Mouse (Mus musculus) lung, postnatal 0 days (tissue): ENCODE measurements at regions not wholly inside any gene's neighbourhood (a gene's known extent, or its start where the extent isn't known, plus 50 kb on each side); places are given as distances from the start of the nearest gene placed in this dataset.

Experiments used
- ATAC-seq: fragments of 200-750 bp; cut with Nextera tagmentation; 2 replicates; pipeline ENCODE4 v1.8.0; 2017; ENCODE audit warnings: moderate library complexity
- DNase-seq: peaks from one replicate; pipeline ENCODE4 v3.0.0-alpha.2; 2016; ENCODE audit warnings: low spot score
- H3K27ac ChIP-seq: fragments of 300-500 bp; sonication (generic); 2 replicates; pipeline ENCODE4 v1.5.1; 2014; ENCODE audit warnings: antibody characterized with exemption, mild to moderate bottlenecking, low read length, mixed read lengths
- H3K27me3 ChIP-seq: fragments of 300-500 bp; sonication (generic); replicated peaks from 2 replicates; pipeline ENCODE4 v1.6.1; 2014; ENCODE audit warnings: low read length, mixed read lengths; ENCODE audit not compliant: insufficient read depth
- H3K36me3 ChIP-seq: fragments of 300-500 bp; sonication (generic); 2 replicates; pipeline ENCODE4 v1.6.1; 2014; ENCODE audit warnings: low read length, mixed read lengths; ENCODE audit not compliant: insufficient read depth
- H3K4me1 ChIP-seq: fragments of 300-500 bp; sonication (generic); 2 replicates; pipeline ENCODE4 v1.6.1; 2014; ENCODE audit warnings: antibody characterized with exemption, low read depth, low read length, mixed read lengths; ENCODE audit not compliant: insufficient read depth
- H3K4me2 ChIP-seq: fragments of 300-500 bp; sonication (generic); replicated peaks from 2 replicates; pipeline ENCODE4 v1.6.1; 2014; ENCODE audit warnings: low read depth, mild to moderate bottlenecking, low read length, moderate library complexity, mixed read lengths
- H3K4me3 ChIP-seq: fragments of 300-500 bp; sonication (generic); 2 replicates; pipeline ENCODE4 v1.5.1; 2014; ENCODE audit warnings: low read depth, low read length
- H3K9ac ChIP-seq: fragments of 300-500 bp; sonication (generic); replicated peaks from 2 replicates; pipeline ENCODE4 v1.6.1; 2014; ENCODE audit warnings: low read depth, mild to moderate bottlenecking
- H3K9me3 ChIP-seq: fragments of 300-500 bp; sonication (generic); 2 replicates; pipeline ENCODE4 v1.6.1; 2016; ENCODE audit warnings: low read length, mixed read lengths
- CTCF ChIP-seq: IDR thresholded peaks from 2 replicates; pipeline ENCODE4 v1.5.1; 2016; ENCODE audit warnings: antibody characterized with exemption, mild to moderate bottlenecking
- EP300 ChIP-seq: IDR thresholded peaks from 2 replicates; pipeline ENCODE4 v1.6.1; 2016; ENCODE audit warnings: antibody characterized with exemption, mild to moderate bottlenecking, control low read depth
- WGBS: fragments of 180-500 bp; shearing (Covaris S2); extraction: QIAGEN DNeasy Blood & Tissue Kit; methylation state at CpG from one replicate; pipeline ENCODE4 v1.1.7; 2014; 5-methylcytosine and 5-hydroxymethylcytosine counted together

GRCm38 (mm10) chr2:61527127-61527526 lies 51.3 kb upstream of the Tank start:
- TF ChIP-seq CTCF: no peak
- TF ChIP-seq EP300: no peak
- Histone ChIP-seq H3K9me3 (no peaks in the 10 kb centered on the region), H3K27me3 (no peaks in the 10 kb centered on the region), H3K36me3 (no peaks in the 10 kb centered on the region), H3K27ac (no peak overlapping the region), H3K9ac (no peak overlapping the region), H3K4me2 (no peak overlapping the region), H3K4me3 (no peak overlapping the region), H3K4me1 (no peaks in the 10 kb centered on the region)
- no peak for ATAC-seq
- no peak for DNase-seq
- 88% methylated on average over 3 of the region's 3 CpGs for WGBS

GRCm38 (mm10) chr2:61524060-61524734 lies 54.2 kb upstream of the Tank start:
- Histone ChIP-seq H3K27ac (no peak overlapping the region), H3K4me1 (no peaks in the 10 kb centered on the region), H3K4me3 (no peak overlapping the region), H3K27me3 (no peaks in the 10 kb centered on the region), H3K9me3 (no peaks in the 10 kb centered on the region), H3K9ac (no peak overlapping the region), H3K4me2 (no peak overlapping the region), H3K36me3 (no peaks in the 10 kb centered on the region)
- TF ChIP-seq EP300: no peak
- TF ChIP-seq CTCF: no peak
- ATAC-seq (no peak), DNase-seq (no peak)
- WGBS: 79% methylated on average over 6 of the region's 6 CpGs

GRCm38 (mm10) chr2:61514445-61515123 lies 63.8 kb upstream of the Tank start:
- H3K9ac ChIP-seq: no peak overlapping the region
- H3K27ac ChIP-seq: no peak overlapping the region
- DNase-seq (no peak), ATAC-seq (no peak)
- no peaks in the 10 kb centered on the region for H3K27me3 ChIP-seq
- WGBS: 90% methylated on average over 6 of the region's 6 CpGs
- no peaks in the 10 kb centered on the region for H3K9me3 ChIP-seq
- TF ChIP-seq EP300 (no peak), CTCF (no peak)
- no peak overlapping the region for H3K4me3 ChIP-seq
- no peaks in the 10 kb centered on the region for H3K36me3 ChIP-seq
- H3K4me2 ChIP-seq: no peak overlapping the region
- no peaks in the 10 kb centered on the region for H3K4me1 ChIP-seq

GRCm38 (mm10) chr2:61513787-61514444 lies 64.5 kb upstream of the Tank start:
- Histone ChIP-seq H3K9me3 (no peaks in the 10 kb centered on the region), H3K27ac (no peak overlapping the region), H3K4me3 (no peak overlapping the region), H3K4me1 (no peaks in the 10 kb centered on the region), H3K36me3 (no peaks in the 10 kb centered on the region), H3K27me3 (no peaks in the 10 kb centered on the region), H3K9ac (no peak overlapping the region), H3K4me2 (no peak overlapping the region)
- TF ChIP-seq CTCF: no peak
- no peak for TF ChIP-seq EP300
- no peak for DNase-seq
- ATAC-seq: no peak
- 62% methylated on average over 12 of the region's 12 CpGs for WGBS

- Histone ChIP-seq H3K27me3 (no peaks in the 10 kb centered on the region), H3K27ac (no peak overlapping the region), H3K9me3 (no peaks in the 10 kb centered on the region), H3K36me3 (no peaks in the 10 kb centered on the region), H3K4me3 (no peak overlapping the region), H3K4me2 (no peak overlapping the region), H3K4me1 (no peaks in the 10 kb centered on the region), H3K9ac (no peak overlapping the region)
- no peak for ATAC-seq
- TF ChIP-seq CTCF: no peak
- 74% methylated on average over 4 of the region's 4 CpGs for WGBS
- no peak for DNase-seq
These were observed 74.8 kb upstream of the Tank start for GRCm38 (mm10) chr2:61503594-61503993.

GRCm38 (mm10) chr2:61501922-61502321 lies 76.5 kb upstream of the Tank start:
- DNase-seq (no peak), ATAC-seq (no peak)
- 88% methylated on average over 5 of the region's 5 CpGs for WGBS
- Histone ChIP-seq H3K9me3 (no peaks in the 10 kb centered on the region), H3K36me3 (no peaks in the 10 kb centered on the region), H3K4me3 (no peak overlapping the region), H3K4me2 (no peak overlapping the region), H3K27me3 (no peaks in the 10 kb centered on the region), H3K9ac (no peak overlapping the region), H3K27ac (no peak overlapping the region), H3K4me1 (no peaks in the 10 kb centered on the region)
- TF ChIP-seq EP300: no peak
- no peak; the same call in 1 of the 2 replicates for TF ChIP-seq CTCF
